Mouse (Mus musculus): ENCODE measurements around the gene Ctdspl. TPM values are rescaled to one million over a fixed set of nuclear protein-coding genes. Genes with fewer than 3 reads are reported as not detected.

Gene Ctdspl
- polyA plus RNA-seq, 1 experiment from 2014 or later: 27.8 TPM

DNA sequence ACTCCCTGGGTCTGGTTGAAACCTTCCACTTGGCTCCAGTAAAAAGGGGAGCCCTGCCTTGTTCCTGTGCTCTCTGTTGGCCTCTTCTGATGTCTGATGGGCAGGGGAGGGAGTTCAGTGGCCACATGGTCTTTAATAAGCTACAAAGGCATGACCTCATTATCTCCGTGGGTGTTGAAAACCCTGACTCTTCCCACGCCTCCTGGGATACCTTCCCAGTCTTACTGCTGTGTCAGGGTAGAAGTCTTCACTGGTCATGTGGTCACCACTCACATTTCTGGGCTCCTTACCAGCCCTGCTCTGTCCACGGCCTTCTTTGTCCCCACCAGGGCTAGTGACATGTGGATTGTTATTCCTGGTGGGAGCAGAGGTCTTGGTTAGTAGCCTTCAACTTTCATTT, 11.3 kb downstream of the Ctdspl start:
- H3K9ac ChIP-seq (replicated peaks; ENCODE audit: low read depth): no peak overlapping the region
- ATAC-seq: no peak
- H3K9me3 ChIP-seq (ENCODE audit: low read length): no peaks in the 10 kb centered on the region
- H3K27ac ChIP-seq (ENCODE audit: low read length): no peak overlapping the region; the same call in 1 of the 2 replicates
- no peak for TF ChIP-seq EP300 (IDR thresholded peaks at IDR 0.05)
- no peak for TF ChIP-seq CTCF (IDR thresholded peaks at IDR 0.05)
- 62% methylated on average over 3 of the region's 3 CpGs for WGBS
- H3K4me2 ChIP-seq (replicated peaks; ENCODE audit: low read depth, low read length): no peak overlapping the region
- H3K4me3 ChIP-seq (ENCODE audit: low read depth, low read length): no peak overlapping the region
- H3K4me1 ChIP-seq (ENCODE audit: insufficient read depth, low read depth, low read length): peaks cover 11% of the 10 kb centered on the region; the same call in 1 of the 2 replicates
- no peak for DNase-seq (ENCODE audit: low spot score)
- H3K27me3 ChIP-seq (replicated peaks; ENCODE audit: insufficient read depth, low read length): no peaks in the 10 kb centered on the region
- H3K36me3 ChIP-seq (ENCODE audit: insufficient read depth, low read length): no peaks in the 10 kb centered on the region

DNA sequence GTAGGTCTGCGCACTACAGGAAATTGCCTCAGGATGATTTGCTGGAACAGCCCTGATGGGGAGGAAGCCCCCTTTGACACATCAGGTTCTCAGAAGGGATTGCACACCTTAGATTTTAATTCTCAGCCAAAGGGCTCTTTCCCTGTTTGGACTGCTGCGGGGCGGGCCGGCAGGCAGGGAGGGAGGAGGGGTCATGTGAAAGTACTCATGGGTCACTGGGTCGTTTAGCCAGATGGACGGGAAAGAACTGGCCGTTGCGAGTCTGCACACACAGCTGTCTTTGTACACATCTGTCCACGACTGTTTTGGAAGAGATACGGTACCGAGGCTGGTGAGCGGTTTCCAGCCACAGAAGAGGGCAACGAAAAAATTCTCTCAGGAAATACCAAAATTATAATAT, 13.2 kb downstream of the Ctdspl start:
- Histone ChIP-seq H3K27me3 (replicated peaks; ENCODE audit: insufficient read depth, low read length) (no peaks in the 10 kb centered on the region), H3K4me1 (ENCODE audit: insufficient read depth, low read depth, low read length) (peaks cover 20% of the 10 kb centered on the region), H3K27ac (ENCODE audit: low read length) (peak overlapping the region; percentile 64), H3K4me3 (ENCODE audit: low read depth, low read length) (no peak overlapping the region), H3K9me3 (ENCODE audit: low read length) (no peaks in the 10 kb centered on the region), H3K36me3 (ENCODE audit: insufficient read depth, low read length) (no peaks in the 10 kb centered on the region), H3K9ac (replicated peaks; ENCODE audit: low read depth) (no peak overlapping the region), H3K4me2 (replicated peaks; ENCODE audit: low read depth, low read length) (no peak overlapping the region)
- WGBS: 29% methylated on average over 13 of the region's 13 CpGs
- DNase-seq (ENCODE audit: low spot score): no peak
- ATAC-seq: peak; percentile 40
- TF ChIP-seq CTCF (IDR thresholded peaks at IDR 0.05): no peak
- TF ChIP-seq EP300 (IDR thresholded peaks at IDR 0.05): peak; percentile 25; the same call in 1 of the 2 replicates

DNA sequence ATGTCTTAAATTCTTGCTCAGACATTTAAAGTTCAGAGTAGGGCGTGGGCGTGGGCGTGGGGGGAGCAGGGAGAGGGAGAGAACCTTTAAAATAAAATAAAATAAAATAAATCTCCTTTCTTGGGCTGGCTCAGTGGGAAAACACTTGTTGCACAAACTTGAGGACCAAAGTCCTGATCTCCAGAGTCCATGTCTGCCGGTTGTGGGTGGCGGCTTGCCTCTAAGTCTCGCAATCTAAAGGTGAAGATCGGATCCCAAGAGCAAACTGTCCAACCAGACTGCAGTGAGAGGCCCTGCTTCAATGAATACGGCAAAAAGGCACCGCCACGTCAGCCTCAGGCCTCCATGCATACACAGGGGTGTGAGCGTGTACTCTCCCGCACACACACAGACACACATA, 13.6 kb downstream of the Ctdspl start:
- H3K9ac ChIP-seq (replicated peaks; ENCODE audit: low read depth): no peak overlapping the region
- no peaks in the 10 kb centered on the region for H3K9me3 ChIP-seq (ENCODE audit: low read length)
- H3K27ac ChIP-seq (ENCODE audit: low read length): peak overlapping the region; percentile 64
- WGBS: 64% methylated on average over 12 of the region's 12 CpGs
- peaks cover 20% of the 10 kb centered on the region for H3K4me1 ChIP-seq (ENCODE audit: insufficient read depth, low read depth, low read length)
- no peaks in the 10 kb centered on the region for H3K36me3 ChIP-seq (ENCODE audit: insufficient read depth, low read length)
- H3K27me3 ChIP-seq (replicated peaks; ENCODE audit: insufficient read depth, low read length): no peaks in the 10 kb centered on the region
- DNase-seq (ENCODE audit: low spot score): no peak
- no peak for TF ChIP-seq EP300 (IDR thresholded peaks at IDR 0.05)
- H3K4me2 ChIP-seq (replicated peaks; ENCODE audit: low read depth, low read length): no peak overlapping the region
- no peak for ATAC-seq
- no peak overlapping the region for H3K4me3 ChIP-seq (ENCODE audit: low read depth, low read length)

DNA sequence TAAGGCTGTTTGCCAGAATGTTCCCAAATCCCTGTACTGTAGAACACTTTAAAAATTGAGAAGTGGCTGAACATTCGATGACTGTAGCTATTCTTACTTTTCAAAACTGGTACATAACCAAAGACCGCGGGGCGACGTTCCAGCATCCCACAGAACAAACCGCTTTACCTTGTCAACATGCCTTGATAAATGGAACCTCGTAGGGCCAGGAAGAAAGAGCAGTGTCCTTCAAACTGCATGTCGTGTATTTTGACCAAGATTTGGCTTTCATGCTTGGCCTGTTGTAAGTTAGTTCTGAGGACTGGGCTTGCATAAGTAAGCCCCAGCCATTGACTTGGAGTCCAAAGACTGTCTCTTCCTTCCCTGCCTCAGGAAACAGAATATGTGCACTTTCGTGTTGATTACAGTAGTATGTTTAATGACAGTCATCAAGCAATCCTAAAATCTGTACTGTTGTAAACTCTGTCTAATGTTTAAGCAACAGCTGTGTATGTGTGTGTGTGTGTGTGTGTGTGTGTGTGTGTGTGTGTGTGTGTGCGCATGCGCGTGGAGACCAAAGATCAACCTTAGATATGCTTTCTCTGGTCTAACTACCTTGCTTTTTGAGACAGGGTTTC, 14.4 kb downstream of the Ctdspl start:
- WGBS: 55% methylated on average over 12 of the region's 12 CpGs
- Histone ChIP-seq H3K27me3 (replicated peaks; ENCODE audit: insufficient read depth, low read length) (no peaks in the 10 kb centered on the region), H3K4me3 (ENCODE audit: low read depth, low read length) (no peak overlapping the region), H3K9ac (replicated peaks; ENCODE audit: low read depth) (no peak overlapping the region), H3K27ac (ENCODE audit: low read length) (peak overlapping the region; percentile 64), H3K4me2 (replicated peaks; ENCODE audit: low read depth, low read length) (no peak overlapping the region), H3K4me1 (ENCODE audit: insufficient read depth, low read depth, low read length) (peaks cover 20% of the 10 kb centered on the region), H3K9me3 (ENCODE audit: low read length) (no peaks in the 10 kb centered on the region), H3K36me3 (ENCODE audit: insufficient read depth, low read length) (no peaks in the 10 kb centered on the region)
- DNase-seq (ENCODE audit: low spot score) (no peak), ATAC-seq (no peak)
- no peak for TF ChIP-seq CTCF (IDR thresholded peaks at IDR 0.05)
- TF ChIP-seq EP300 (IDR thresholded peaks at IDR 0.05): no peak

DNA sequence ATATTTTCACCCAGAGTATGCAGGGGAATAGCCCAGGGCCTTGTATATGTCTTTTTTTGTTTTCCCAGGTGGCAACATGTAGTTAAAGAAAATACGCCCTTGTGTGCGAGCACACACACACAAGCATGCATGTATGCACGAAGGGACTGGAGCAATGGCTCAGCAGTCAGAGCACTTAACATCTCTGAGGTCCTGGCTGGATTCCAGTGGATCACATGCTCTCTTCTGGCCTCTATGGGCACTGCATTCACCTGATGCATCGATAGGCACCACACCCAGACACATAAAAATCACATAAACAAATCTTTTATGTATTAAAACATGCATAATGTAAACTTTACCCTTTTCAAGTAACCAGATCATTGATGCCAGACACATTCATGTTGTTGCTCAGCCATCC, 15.8 kb downstream of the Ctdspl start:
- H3K9ac ChIP-seq (replicated peaks; ENCODE audit: low read depth): no peak overlapping the region
- H3K4me3 ChIP-seq (ENCODE audit: low read depth, low read length): no peak overlapping the region
- ATAC-seq (no peak), DNase-seq (ENCODE audit: low spot score) (no peak)
- TF ChIP-seq EP300 (IDR thresholded peaks at IDR 0.05) (no peak), CTCF (IDR thresholded peaks at IDR 0.05) (no peak)
- no peak overlapping the region for H3K27ac ChIP-seq (ENCODE audit: low read length)
- H3K4me2 ChIP-seq (replicated peaks; ENCODE audit: low read depth, low read length): no peak overlapping the region
- H3K9me3 ChIP-seq (ENCODE audit: low read length): no peaks in the 10 kb centered on the region
- no peaks in the 10 kb centered on the region for H3K36me3 ChIP-seq (ENCODE audit: insufficient read depth, low read length)
- peaks cover 20% of the 10 kb centered on the region for H3K4me1 ChIP-seq (ENCODE audit: insufficient read depth, low read depth, low read length)
- WGBS: 68% methylated on average over 4 of the region's 4 CpGs
- no peaks in the 10 kb centered on the region for H3K27me3 ChIP-seq (replicated peaks; ENCODE audit: insufficient read depth, low read length)

DNA sequence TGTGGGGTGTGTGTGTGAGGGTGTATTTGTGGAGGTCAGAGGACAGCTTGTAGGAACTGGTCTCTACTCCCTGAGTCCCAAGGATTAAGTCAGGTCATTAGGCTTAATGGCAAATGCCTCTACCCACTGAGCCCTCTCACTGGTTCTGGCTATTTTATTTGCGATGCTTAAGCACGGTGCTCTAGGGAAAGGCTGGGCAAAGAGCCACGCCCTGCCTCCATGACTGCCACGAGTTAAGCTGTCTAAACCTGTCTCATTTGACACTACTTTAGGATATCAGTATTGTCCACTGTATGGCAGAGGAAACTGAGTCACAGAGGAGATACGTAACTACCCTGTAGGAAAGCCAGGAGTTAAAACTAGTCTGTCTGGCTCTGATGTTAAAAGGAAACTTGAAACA, 17.7 kb downstream of the Ctdspl start:
- WGBS: 31% methylated on average over 5 of the region's 5 CpGs
- no peak for DNase-seq (ENCODE audit: low spot score)
- no peaks in the 10 kb centered on the region for H3K27me3 ChIP-seq (replicated peaks; ENCODE audit: insufficient read depth, low read length)
- H3K27ac ChIP-seq (ENCODE audit: low read length): peak overlapping the region; percentile 68
- peaks cover 19% of the 10 kb centered on the region for H3K4me1 ChIP-seq (ENCODE audit: insufficient read depth, low read depth, low read length)
- no peaks in the 10 kb centered on the region for H3K9me3 ChIP-seq (ENCODE audit: low read length)
- H3K4me2 ChIP-seq (replicated peaks; ENCODE audit: low read depth, low read length): peak overlapping the region; percentile 22; the same call in 1 of the 2 replicates
- no peaks in the 10 kb centered on the region for H3K36me3 ChIP-seq (ENCODE audit: insufficient read depth, low read length)
- no peak overlapping the region for H3K9ac ChIP-seq (replicated peaks; ENCODE audit: low read depth)
- H3K4me3 ChIP-seq (ENCODE audit: low read depth, low read length): no peak overlapping the region
- TF ChIP-seq CTCF (IDR thresholded peaks at IDR 0.05) (no peak), EP300 (IDR thresholded peaks at IDR 0.05) (no peak)
- peak; percentile 8; the same call in 1 of the 2 replicates for ATAC-seq
